Mouse (Mus musculus) heart, adult 8-10 months (tissue): ENCODE data around the gene Gpatch1. TPM values are rescaled to one million over a fixed set of nuclear protein-coding genes. Genes with fewer than 3 reads are reported as not detected.
A peak's percentile ranks its signal among the peaks of the same experiment; 100 is the strongest.

Experiments used
- DNase-seq: peaks from one replicate; pipeline ENCODE4 v3.0.0; 2022; ENCODE audit warnings: low spot score
- total RNA-seq, 4 experiments: library from RNA; stranded (reverse); gene quantifications; 2 replicates each; pipeline ENCODE4 v1.2.4; 2022

Gpatch1 gene
- total RNA-seq, result 10 to 100 TPM; 10.6 to 12.8 (median 12.2) TPM

GRCm38 (mm10) chr7:35317729-35318609 lies at the start of gene Gpatch1:
Gene Gpatch1, minus strand, starts transcription at chr7:35318440.
- peak; percentile 96 for DNase-seq

- DNase-seq, result no peak
These were observed 47.1 kb upstream of the Gpatch1 start for GRCm38 (mm10) chr7:35365161-35365910.

DNA sequence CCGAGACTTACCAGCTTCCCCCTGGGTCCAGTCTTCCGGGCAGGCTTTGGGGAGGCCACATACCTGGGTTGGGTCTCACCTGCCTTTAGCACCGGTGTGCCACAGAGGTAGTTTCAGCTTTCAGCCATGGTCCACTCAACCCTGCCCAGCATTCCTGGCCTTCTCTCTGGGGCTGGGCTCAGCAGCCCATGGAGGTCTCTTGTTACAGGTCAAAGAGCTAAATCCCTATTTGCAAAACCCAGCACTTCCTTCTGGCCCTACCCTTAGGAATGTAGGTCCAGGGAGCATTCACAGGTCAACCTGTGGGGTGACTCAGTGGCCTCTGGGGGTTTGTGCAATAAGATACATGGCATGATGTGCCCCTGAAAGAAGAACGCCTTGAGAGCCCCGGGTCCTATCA lies 44.6 kb upstream of the Gpatch1 start:
- DNase-seq, result no peak

DNA sequence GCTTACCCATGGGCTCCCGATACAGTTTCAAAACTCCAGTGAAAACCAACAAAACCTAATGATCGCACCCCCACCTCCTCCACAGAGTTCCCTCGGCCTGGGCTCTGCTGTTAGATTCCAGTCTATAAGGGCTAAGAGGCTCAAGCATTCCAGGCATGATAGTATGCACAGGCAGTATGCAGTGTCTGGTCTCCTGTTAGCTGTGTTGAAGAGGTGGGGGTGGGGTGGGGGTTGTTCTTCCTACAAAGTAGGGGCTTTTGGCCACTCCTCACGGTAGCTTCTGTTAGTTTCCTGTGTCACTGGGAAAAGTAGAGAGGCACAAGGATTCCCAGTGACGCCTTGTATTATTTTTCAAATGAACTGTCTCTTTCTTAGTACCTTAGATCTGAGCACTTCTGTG lies 44.0 kb upstream of the Gpatch1 start:
- DNase-seq, result no peak

GRCm38 (mm10) chr7:35357621-35358020 lies 39.4 kb upstream of the Gpatch1 start:
- DNase-seq, result no peak

GRCm38 (mm10) chr7:35355303-35355872 lies 37.1 kb upstream of the Gpatch1 start:
- DNase-seq, result no peak

- DNase-seq, result no peak
These were observed 35.1 kb upstream of the Gpatch1 start for GRCm38 (mm10) chr7:35353306-35353705.

GRCm38 (mm10) chr7:35351155-35351554 lies 32.9 kb upstream of the Gpatch1 start:
- no peak for DNase-seq

- no peak for DNase-seq
These were observed 31.8 kb upstream of the Gpatch1 start for GRCm38 (mm10) chr7:35349886-35350684.

GRCm38 (mm10) chr7:35349022-35349421 lies 30.8 kb upstream of the Gpatch1 start:
- DNase-seq, result no peak

DNA sequence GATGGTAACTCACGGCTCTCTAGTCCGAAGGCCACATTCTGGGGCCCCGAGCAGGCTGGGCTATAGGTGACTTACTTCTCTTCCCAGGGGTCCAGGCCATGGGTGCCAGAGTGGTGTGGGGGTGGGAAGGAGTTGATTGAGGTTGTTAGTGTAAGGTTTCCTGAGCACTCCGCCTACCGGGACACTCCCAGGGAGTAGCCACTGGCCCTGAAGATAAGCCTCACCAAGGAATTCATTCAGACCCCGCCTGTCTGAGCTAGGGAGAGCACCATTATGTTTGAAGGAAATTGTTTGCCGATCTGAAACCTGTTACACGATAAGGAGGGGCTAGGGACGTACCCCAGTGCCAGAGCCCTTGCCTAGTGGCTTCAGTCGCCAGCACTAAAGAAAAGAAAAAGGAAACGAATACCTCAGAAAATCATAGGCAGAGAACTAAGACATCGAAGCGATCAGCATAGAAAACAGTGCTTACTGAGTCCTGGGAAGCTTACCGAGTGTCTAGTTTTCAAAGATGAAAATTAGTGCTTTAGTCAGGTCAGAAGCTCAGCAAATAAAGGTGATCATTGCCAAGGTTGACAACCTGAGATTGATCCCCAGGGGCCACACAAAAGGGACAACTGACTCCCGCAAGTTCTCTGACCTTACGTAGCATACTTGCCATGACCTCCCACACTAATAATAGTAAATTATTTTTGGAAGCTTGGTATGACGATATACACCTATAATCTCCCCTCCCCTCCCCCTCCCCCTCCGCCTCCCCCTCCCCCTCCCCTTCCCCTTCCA lies 29.9 kb upstream of the Gpatch1 start:
- DNase-seq, result no peak

GRCm38 (mm10) chr7:35344785-35345330 lies 26.6 kb upstream of the Gpatch1 start:
- DNase-seq, result no peak

DNA sequence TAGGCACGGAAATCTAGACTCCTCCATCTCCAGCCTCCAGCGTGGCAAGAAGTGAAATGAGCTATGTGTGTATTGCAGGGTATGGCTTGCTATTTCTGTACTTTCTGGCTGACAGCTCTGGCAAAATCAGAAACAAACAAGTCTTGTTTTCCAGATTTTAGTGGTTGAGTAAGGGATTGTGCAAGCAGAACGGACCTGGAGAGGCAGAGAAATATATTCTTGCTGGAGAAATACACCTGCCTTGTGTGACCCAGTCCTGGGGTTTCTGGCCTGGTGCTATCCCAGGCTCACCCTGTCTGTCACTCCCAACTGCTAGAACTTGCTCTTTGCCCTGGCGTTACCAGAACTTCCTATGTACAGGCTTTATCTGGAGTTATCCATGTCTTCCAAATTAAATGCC lies 24.3 kb upstream of the Gpatch1 start:
- DNase-seq, result no peak

DNA sequence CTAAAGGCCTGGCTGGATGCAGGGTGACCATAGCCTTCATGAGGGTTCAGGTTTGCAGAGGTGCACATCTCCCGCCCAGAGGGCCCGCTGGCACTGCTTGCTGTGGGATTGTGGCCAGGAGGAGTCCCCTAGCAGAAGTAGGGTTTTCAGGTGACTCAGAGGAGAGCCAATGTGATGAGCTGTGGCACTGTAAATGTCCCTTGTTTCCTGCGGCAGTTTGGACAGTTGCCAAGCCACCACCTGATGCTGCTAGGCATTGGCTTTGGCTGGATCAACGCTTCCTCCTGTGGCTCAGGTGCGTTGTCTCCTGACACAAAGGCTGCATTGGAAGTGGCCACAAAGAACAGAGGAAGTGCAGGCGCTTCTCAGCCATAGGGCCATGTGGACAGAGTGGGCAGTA lies 23.0 kb upstream of the Gpatch1 start:
- DNase-seq, result no peak

GRCm38 (mm10) chr7:35340196-35340595 lies 22.0 kb upstream of the Gpatch1 start:
- no peak for DNase-seq

- peak; percentile 56 for DNase-seq
These were observed 16.6 kb upstream of the Gpatch1 start for GRCm38 (mm10) chr7:35334527-35335452.

- peak; percentile 99 for DNase-seq
These were observed 15.7 kb upstream of the Gpatch1 start, which contains the start of gene Rhpn2 for GRCm38 (mm10) chr7:35333692-35334526. Gene Rhpn2, plus strand, starts transcription at chr7:35334170.

DNA sequence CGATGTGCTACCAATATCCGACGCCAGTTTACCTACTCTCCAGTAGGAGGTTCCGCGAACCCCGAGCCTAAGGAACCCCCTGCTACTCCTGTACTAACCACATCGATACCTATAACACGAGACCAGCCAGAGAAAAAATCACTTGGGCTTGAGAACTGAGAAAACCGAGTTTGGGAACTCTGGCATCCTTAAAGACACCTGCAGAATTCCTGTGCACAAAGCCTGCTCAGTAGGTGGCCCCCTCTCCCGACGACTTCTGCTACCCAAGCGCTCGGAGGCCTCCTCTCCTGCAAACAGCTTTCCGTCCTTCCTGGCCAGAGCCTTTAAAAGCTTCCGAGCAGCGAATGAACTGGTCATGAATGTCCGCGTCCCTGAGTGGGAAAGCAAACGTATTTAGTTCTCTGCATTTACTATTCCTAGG lies 15.0 kb upstream of the Gpatch1 start:
- DNase-seq, result peak; percentile 29
